Mouse (Mus musculus) layer of hippocampus, adult 2 months (tissue): ENCODE data around the gene Zhx3. TPM values are rescaled to one million over a fixed set of nuclear protein-coding genes. Genes with fewer than 3 reads are reported as not detected.

ENCODE experiments used
- DNase-seq, 2 experiments: peaks; one replicate each; pipeline ENCODE4 v3.0.0; 2022; ENCODE audit warnings: low spot score in 2 of 2
- H3K27ac ChIP-seq: fragments of 200-600 bp; 2 replicates; pipeline ENCODE4 v1.8.1; 2022
- H3K4me3 ChIP-seq: fragments of 200-600 bp; 2 replicates; pipeline ENCODE4 v1.8.1; 2022; ENCODE audit warnings: mild to moderate bottlenecking
- CTCF ChIP-seq: fragments of 200-600 bp; conservative IDR thresholded peaks from 2 replicates; pipeline ENCODE4 v1.8.1; 2022; ENCODE audit warnings: antibody characterized with exemption, mild to moderate bottlenecking, moderate library complexity
- total RNA-seq, 2 experiments: library from RNA; stranded (reverse); gene quantifications; 2 replicates each; pipeline ENCODE4 v1.2.3; 2021

Gene Zhx3
- total RNA-seq, 2 experiments from 2014 or later: 111 to 116 TPM

- H3K4me3 ChIP-seq: no peak overlapping the region
- H3K27ac ChIP-seq: peak overlapping the region; percentile 52; the same call in 1 of the 2 replicates
- DNase-seq: no peak
- no peak for TF ChIP-seq CTCF
Observed at GRCm38 (mm10) chr2:160780154-160780833, 92.5 kb downstream of the Zhx3 start.

GRCm38 (mm10) chr2:160778034-160778433 lies 94.8 kb downstream of the Zhx3 start:
- no peak for DNase-seq
- no peak for TF ChIP-seq CTCF
- no peak overlapping the region for H3K4me3 ChIP-seq
- H3K27ac ChIP-seq: peak overlapping the region; percentile 18; the same call in 1 of the 2 replicates

GRCm38 (mm10) chr2:160771325-160772276 lies 101.2 kb downstream of the Zhx3 start:
- no peak overlapping the region for H3K4me3 ChIP-seq
- peak overlapping the region; percentile 83 for H3K27ac ChIP-seq
- TF ChIP-seq CTCF: no peak
- DNase-seq: no peak

- peak overlapping the region; percentile 83 for H3K27ac ChIP-seq
- H3K4me3 ChIP-seq: no peak overlapping the region
- TF ChIP-seq CTCF: no peak
- no peak for DNase-seq
Observed at GRCm38 (mm10) chr2:160770871-160771270, 101.9 kb downstream of the Zhx3 start.

- no peak for TF ChIP-seq CTCF
- Histone ChIP-seq H3K27ac (peak overlapping the region; percentile 83), H3K4me3 (no peak overlapping the region)
- no peak for DNase-seq
Observed at GRCm38 (mm10) chr2:160770409-160770808, 102.4 kb downstream of the Zhx3 start.

GRCm38 (mm10) chr2:160768997-160769396 lies 103.8 kb downstream of the Zhx3 start:
- no peak for TF ChIP-seq CTCF
- Histone ChIP-seq H3K4me3 (no peak overlapping the region), H3K27ac (peak overlapping the region; percentile 83; the same call in 1 of the 2 replicates)
- no peak for DNase-seq

GRCm38 (mm10) chr2:160768097-160768695 lies 104.6 kb downstream of the Zhx3 start:
- Histone ChIP-seq H3K27ac (peak overlapping the region; percentile 83), H3K4me3 (no peak overlapping the region)
- TF ChIP-seq CTCF: no peak
- DNase-seq: no peak

GRCm38 (mm10) chr2:160767201-160767600 lies 105.6 kb downstream of the Zhx3 start:
- TF ChIP-seq CTCF: no peak
- H3K4me3 ChIP-seq: no peak overlapping the region
- DNase-seq: no peak
- H3K27ac ChIP-seq: peak overlapping the region; percentile 83

- H3K4me3 ChIP-seq: no peak overlapping the region
- peak overlapping the region; percentile 83 for H3K27ac ChIP-seq
- TF ChIP-seq CTCF: no peak
- DNase-seq: no peak
Observed at GRCm38 (mm10) chr2:160766371-160766771, 106.4 kb downstream of the Zhx3 start.

- no peak for TF ChIP-seq CTCF
- Histone ChIP-seq H3K4me3 (no peak overlapping the region), H3K27ac (peak overlapping the region; percentile 83; the same call in 1 of the 2 replicates)
- DNase-seq: no peak
Observed at GRCm38 (mm10) chr2:160765096-160765495, 107.7 kb downstream of the Zhx3 start.

GRCm38 (mm10) chr2:160764386-160764785 lies 108.4 kb downstream of the Zhx3 start:
- H3K4me3 ChIP-seq: no peak overlapping the region
- DNase-seq: no peak
- TF ChIP-seq CTCF: no peak
- peak overlapping the region; percentile 83; the same call in 1 of the 2 replicates for H3K27ac ChIP-seq

- TF ChIP-seq CTCF: no peak
- H3K4me3 ChIP-seq: no peak overlapping the region
- peak overlapping the region; percentile 83; the same call in 1 of the 2 replicates for H3K27ac ChIP-seq
- DNase-seq: no peak
Observed at GRCm38 (mm10) chr2:160763816-160764215, 109.0 kb downstream of the Zhx3 start.
